Mouse (Mus musculus) monocyte, adult 5-6 weeks (primary cell): ENCODE data around the gene Ap1m2. TPM values are rescaled to one million over a fixed set of nuclear protein-coding genes. Genes with fewer than 3 reads are reported as not detected.

Source experiments
- total RNA-seq: library from RNA; stranded (forward); fragments of 200-1000, 200-491, 200-594 nt; gene quantifications from 3 replicates; pipeline ENCODE4 v1.2.3, GENCODE M21; 2017

Ap1m2 gene
- total RNA-seq, 1 experiment from 2014 or later, result 1.6 TPM

Other genes starting within 250 kb of the Ap1m2 start
- gene Zglp1, start 245.2 kb downstream of the Ap1m2 start, total RNA-seq, result 0.49 TPM in 1 of 3 replicates, not detected in the others
- not detected in 3 replicates for gene Gm49373, start 239.2 kb downstream of the Ap1m2 start, total RNA-seq
- gene Fdx1l, start 238.7 kb downstream of the Ap1m2 start, total RNA-seq, result 23.7 to 31.1 TPM (median 24.5 TPM) in 3 replicates
- 2.3 to 5.6 TPM in 2 of 3 replicates, not detected in the other for gene Gm38431, start 220.3 kb downstream of the Ap1m2 start, total RNA-seq
- gene Raver1, start 220.3 kb downstream of the Ap1m2 start, total RNA-seq, result 8.1 to 18.1 TPM (median 12.9 TPM) in 3 replicates
- gene Tyk2, start 181.1 kb downstream of the Ap1m2 start, total RNA-seq, result 38.4 to 87.0 TPM (median 42.5 TPM) in 3 replicates
- 174 to 287 TPM (median 193 TPM) in 3 replicates for gene Cdc37, start 162.4 kb downstream of the Ap1m2 start, total RNA-seq
- gene Pde4a, start 146.6 kb downstream of the Ap1m2 start, total RNA-seq, result 2.1 to 5.6 TPM (median 2.5 TPM) in 3 replicates
- 21.7 to 32.5 TPM (median 22.1 TPM) in 3 replicates for gene Keap1, start 73.0 kb downstream of the Ap1m2 start, total RNA-seq
- 303 to 435 TPM (median 308 TPM) in 3 replicates for gene S1pr5, start 63.9 kb downstream of the Ap1m2 start, total RNA-seq
- gene Atg4d, start 47.0 kb downstream of the Ap1m2 start, total RNA-seq, result 31.7 to 39.6 TPM (median 34.6 TPM) in 3 replicates
- 91.2 to 154 TPM (median 120 TPM) in 3 replicates for gene Kri1, start 24.4 kb downstream of the Ap1m2 start, total RNA-seq
- gene Cdkn2d, start 20.9 kb downstream of the Ap1m2 start, total RNA-seq, result 58.8 to 83.6 TPM (median 66.5 TPM) in 3 replicates
- gene Slc44a2, start 8.4 kb upstream of the Ap1m2 start, total RNA-seq, result 230 to 297 TPM (median 259 TPM) in 3 replicates
- 47.3 to 58.8 TPM (median 54.8 TPM) in 3 replicates for gene Ilf3, start 55.5 kb upstream of the Ap1m2 start, total RNA-seq
- gene Qtrt1, start 99.5 kb upstream of the Ap1m2 start, total RNA-seq, result 7.2 to 12.8 TPM (median 7.3 TPM) in 3 replicates
- gene Dnm2, start 112.6 kb upstream of the Ap1m2 start, total RNA-seq, result 178 to 219 TPM (median 197 TPM) in 3 replicates
- gene Tmed1, start 197.9 kb upstream of the Ap1m2 start, total RNA-seq, result 3.2 to 6.6 TPM (median 6.3 TPM) in 3 replicates
- 191 to 299 TPM (median 267 TPM) in 3 replicates for gene AB124611, start 213.8 kb upstream of the Ap1m2 start, total RNA-seq
- gene Carm1, start 234.6 kb upstream of the Ap1m2 start, total RNA-seq, result 13.5 to 23.0 TPM (median 17.2 TPM) in 3 replicates